Mouse (Mus musculus): ENCODE measurements at regions not wholly inside any gene's neighbourhood (a gene's known extent, or its start where the extent isn't known, plus 50 kb on each side); places are given as distances from the start of the nearest gene placed in this dataset.

DNA sequence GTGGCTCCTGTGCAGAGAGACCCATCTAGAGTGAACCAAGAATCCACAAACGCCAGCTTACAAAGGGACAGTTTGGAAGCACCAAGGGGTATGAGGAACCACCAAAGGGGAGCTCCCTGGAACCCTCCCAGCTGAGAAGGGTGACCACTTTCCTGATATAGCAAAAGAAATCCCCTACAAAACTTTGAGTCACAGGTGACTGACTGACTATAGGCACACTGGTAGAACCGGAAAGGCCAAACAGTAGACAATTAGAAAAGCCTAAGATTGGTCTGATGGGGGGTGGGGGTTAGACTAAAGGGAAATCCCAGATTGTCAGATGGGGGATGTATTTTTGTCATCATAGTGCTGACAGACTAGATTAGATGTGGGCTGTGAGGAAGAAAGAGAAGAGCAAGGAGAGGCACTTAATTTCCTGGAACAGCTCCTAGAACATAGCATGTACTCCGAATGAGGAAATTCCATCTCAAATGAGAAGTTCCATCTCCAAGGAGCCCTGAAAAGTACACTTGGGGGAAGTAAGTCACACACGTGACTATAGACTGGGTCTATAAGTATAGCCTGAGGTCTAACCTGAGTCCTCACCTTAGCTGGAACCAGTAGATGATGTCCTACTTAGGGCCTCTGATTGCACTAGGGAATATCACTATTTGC lies 302.4 kb upstream of the Atp2b1 start:
- TF ChIP-seq CTCF (IDR thresholded peaks at IDR 0.05; ENCODE audit: low read depth, low read length) = no peak
- no peak for TF ChIP-seq POLR2AphosphoS5 (IDR thresholded peaks at IDR 0.05; ENCODE audit: insufficient replicate concordance, low read depth, low read length)
- no peak for TF ChIP-seq TAL1 (conservative IDR thresholded peaks at IDR 0.05; ENCODE audit: low read depth, low read length)
- no peak for TF ChIP-seq GATA1 (IDR thresholded peaks at IDR 0.05; ENCODE audit: borderline replicate concordance, low read length)
